Mouse (Mus musculus) cerebellum, adult 2 months (tissue): ENCODE measurements around the gene Arglu1.

Experiments used
- CTCF ChIP-seq: fragments of 200-500 bp; IDR thresholded peaks from 2 replicates; pipeline ENCODE4 v1.5.1; 2011; ENCODE audit warnings: low read depth, mild to moderate bottlenecking, control low read depth, low read length, moderate library complexity, borderline replicate concordance; ENCODE audit not compliant: insufficient read depth
- POLR2A ChIP-seq: fragments of 200-500 bp; IDR thresholded peaks from 2 replicates; pipeline ENCODE4 v1.6.1; 2011; ENCODE audit warnings: low read length, control low read depth, borderline replicate concordance; ENCODE audit not compliant: insufficient read depth

DNA sequence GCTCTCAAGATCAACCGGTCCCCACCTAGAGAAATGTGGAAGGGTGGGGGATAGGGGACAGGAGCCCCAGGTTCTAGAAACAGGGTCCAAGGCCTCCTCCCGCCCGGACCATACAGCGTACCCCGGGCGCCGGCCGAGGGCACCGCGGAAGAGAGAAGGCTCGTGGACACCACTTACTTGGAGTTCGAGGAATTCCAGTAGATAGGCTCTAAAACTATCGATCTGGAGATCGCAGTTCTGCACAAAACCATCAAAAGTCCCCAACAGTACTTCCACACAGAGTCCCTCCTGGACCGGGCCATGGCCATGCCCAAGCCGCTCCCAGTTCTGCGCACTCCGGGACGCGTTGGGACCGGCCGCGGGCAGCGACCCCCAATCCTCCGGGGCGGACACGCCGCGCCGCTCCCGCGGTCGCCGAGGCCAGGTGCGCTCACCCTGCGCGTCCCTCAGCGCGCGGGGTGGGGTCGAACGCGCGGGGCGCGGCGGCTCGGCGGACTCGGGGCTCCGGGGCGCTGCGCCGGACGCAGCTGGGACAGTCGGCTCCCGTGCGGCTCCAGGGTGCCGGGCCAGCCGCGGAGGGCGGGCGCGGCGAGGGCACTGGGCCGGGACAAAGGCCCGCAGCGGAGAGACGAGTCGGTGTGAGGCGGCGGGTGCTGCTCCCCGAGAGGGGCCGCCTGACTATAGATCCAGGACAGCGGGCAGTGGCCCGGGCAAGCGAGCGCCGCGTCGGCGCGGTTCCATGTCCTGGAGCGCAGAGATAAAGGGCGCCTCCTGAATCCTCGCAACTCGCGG lies 29.8 kb downstream of the Arglu1 start:
- TF ChIP-seq CTCF (no peak), POLR2A (no peak)
